Mouse (Mus musculus) forebrain, embryonic 11.5 days (tissue): ENCODE results near the gene Spesp1. TPM values are rescaled to one million over a fixed set of nuclear protein-coding genes. Genes with fewer than 3 reads are reported as not detected.

Source experiments
- ATAC-seq: fragments of 200-750 bp; cut with Nextera tagmentation; replicated peaks from 2 replicates; pipeline ENCODE4 v1.8.0; 2017; ENCODE audit warnings: moderate TSS enrichment; ENCODE audit not compliant: low FRiP score
- DNase-seq: peaks from one replicate; pipeline ENCODE4 v3.0.0-alpha.2; 2017; ENCODE audit warnings: low spot score
- H3K27ac ChIP-seq: fragments of 300-500 bp; sonication (generic); 2 replicates; pipeline ENCODE4 v1.5.1; 2014; ENCODE audit warnings: low read depth, low read length
- H3K27me3 ChIP-seq: fragments of 300-500 bp; sonication (generic); 2 replicates; pipeline ENCODE4 v1.6.1; 2014; ENCODE audit warnings: mild to moderate bottlenecking, low read length, mixed read lengths; ENCODE audit not compliant: control insufficient read depth, insufficient read depth
- H3K36me3 ChIP-seq: fragments of 300-500 bp; sonication (generic); 2 replicates; pipeline ENCODE4 v1.6.1; 2014; ENCODE audit warnings: mild to moderate bottlenecking, low read length, moderate library complexity, mixed read lengths; ENCODE audit not compliant: control insufficient read depth, insufficient read depth
- H3K4me1 ChIP-seq: fragments of 300-500 bp; sonication (generic); replicated peaks from 2 replicates; pipeline ENCODE4 v1.6.1; 2014; ENCODE audit warnings: low read length, mixed read lengths; ENCODE audit not compliant: control insufficient read depth, insufficient read depth
- H3K4me2 ChIP-seq: fragments of 300-500 bp; sonication (generic); 2 replicates; pipeline ENCODE4 v1.6.1; 2014; ENCODE audit warnings: low read depth, mild to moderate bottlenecking, low read length, moderate library complexity, mixed read lengths; ENCODE audit not compliant: severe bottlenecking
- H3K4me3 ChIP-seq: fragments of 300-500 bp; sonication (generic); 2 replicates; pipeline ENCODE4 v1.5.1; 2014; ENCODE audit warnings: low read depth, low read length
- H3K9ac ChIP-seq: fragments of 300-500 bp; sonication (generic); 2 replicates; pipeline ENCODE4 v1.6.1; 2014; ENCODE audit warnings: low read length
- H3K9me3 ChIP-seq: fragments of 300-500 bp; sonication (generic); 2 replicates; pipeline ENCODE4 v1.6.1; 2016; ENCODE audit warnings: low read length, mixed read lengths; ENCODE audit not compliant: control insufficient read depth
- WGBS: fragments of 180-500 bp; shearing (Covaris S2); extraction: QIAGEN DNeasy Blood & Tissue Kit; methylation state at CpG from one replicate; pipeline ENCODE4 v1.1.7; 2014; 5-methylcytosine and 5-hydroxymethylcytosine counted together
- polyA plus RNA-seq: library from polyadenylated mRNA; unstranded; fragments of >200 nt; fragmentation: Nextera tagmentation; extraction: Ambion mirVana; gene quantifications from 2 replicates; pipeline ENCODE4 v1.2.1, GENCODE M21; 2014

The Spesp1 gene
- polyA plus RNA-seq, 1 experiment from 2014 or later, result not detected

GRCm38 (mm10) chr9:62258005-62258404 is 24.0 kb downstream of the Spesp1 start:
- no peak for ATAC-seq
- Histone ChIP-seq H3K9ac (no peak overlapping the region), H3K9me3 (no peaks in the 10 kb centered on the region; the same call in 1 of the 2 replicates), H3K36me3 (no peaks in the 10 kb centered on the region), H3K4me1 (0 out of 2 replicates have a peak, but pooled peaks cover 3% of the 10 kb centered on the region), H3K27ac (no peak overlapping the region), H3K4me3 (no peak overlapping the region), H3K4me2 (no peak overlapping the region), H3K27me3 (no peaks in the 10 kb centered on the region)
- 87% methylated on average over 11 of the region's 11 CpGs for WGBS
- no peak for DNase-seq

GRCm38 (mm10) chr9:62255896-62256576 is 26.0 kb downstream of the Spesp1 start:
- ATAC-seq (no peak), DNase-seq (no peak)
- Histone ChIP-seq H3K27me3 (no peaks in the 10 kb centered on the region), H3K4me1 (0 out of 2 replicates have a peak, but pooled peaks cover 3% of the 10 kb centered on the region), H3K4me3 (no peak overlapping the region), H3K4me2 (no peak overlapping the region), H3K9ac (no peak overlapping the region), H3K36me3 (no peaks in the 10 kb centered on the region), H3K9me3 (no peaks in the 10 kb centered on the region; the same call in 1 of the 2 replicates), H3K27ac (no peak overlapping the region)
- 72% methylated on average over 9 of the region's 9 CpGs for WGBS

- WGBS, result 25% methylated on average over 3 of the region's 3 CpGs
- no peak overlapping the region for H3K4me2 ChIP-seq
- no peak overlapping the region for H3K9ac ChIP-seq
- H3K9me3 ChIP-seq, result no peaks in the 10 kb centered on the region; the same call in 1 of the 2 replicates
- no peak overlapping the region for H3K4me3 ChIP-seq
- 0 out of 2 replicates have a peak, but pooled peaks cover 3% of the 10 kb centered on the region for H3K4me1 ChIP-seq
- DNase-seq, result no peak
- H3K27me3 ChIP-seq, result no peaks in the 10 kb centered on the region
- ATAC-seq, result no peak
- H3K27ac ChIP-seq, result no peak overlapping the region
- no peaks in the 10 kb centered on the region for H3K36me3 ChIP-seq
Observed at GRCm38 (mm10) chr9:62253736-62254443, 28.1 kb downstream of the Spesp1 start.

GRCm38 (mm10) chr9:62250296-62250695 is 31.7 kb downstream of the Spesp1 start:
- H3K36me3 ChIP-seq, result no peaks in the 10 kb centered on the region
- no peak overlapping the region for H3K9ac ChIP-seq
- H3K4me2 ChIP-seq, result no peak overlapping the region
- H3K27me3 ChIP-seq, result no peaks in the 10 kb centered on the region
- no peaks in the 10 kb centered on the region for H3K9me3 ChIP-seq
- DNase-seq, result no peak
- ATAC-seq, result no peak
- H3K4me1 ChIP-seq, result no peaks in the 10 kb centered on the region
- WGBS, result 92% methylated on average over 4 of the region's 4 CpGs
- H3K27ac ChIP-seq, result no peak overlapping the region
- no peak overlapping the region for H3K4me3 ChIP-seq

- Histone ChIP-seq H3K9me3 (no peaks in the 10 kb centered on the region), H3K9ac (no peak overlapping the region), H3K27me3 (no peaks in the 10 kb centered on the region), H3K4me2 (no peak overlapping the region), H3K4me1 (no peaks in the 10 kb centered on the region), H3K27ac (no peak overlapping the region), H3K4me3 (no peak overlapping the region), H3K36me3 (no peaks in the 10 kb centered on the region)
- DNase-seq (no peak), ATAC-seq (no peak)
- 86% methylated on average over 4 of the region's 4 CpGs for WGBS
Observed at GRCm38 (mm10) chr9:62246380-62246942, 35.5 kb downstream of the Spesp1 start.

- no peaks in the 10 kb centered on the region for H3K9me3 ChIP-seq
- 73% methylated on average over 17 of the region's 17 CpGs for WGBS
- no peaks in the 10 kb centered on the region for H3K4me1 ChIP-seq
- no peaks in the 10 kb centered on the region for H3K27me3 ChIP-seq
- H3K27ac ChIP-seq, result no peak overlapping the region
- no peaks in the 10 kb centered on the region for H3K36me3 ChIP-seq
- H3K9ac ChIP-seq, result no peak overlapping the region
- no peak overlapping the region for H3K4me2 ChIP-seq
- ATAC-seq (no peak), DNase-seq (no peak)
- H3K4me3 ChIP-seq, result no peak overlapping the region
Observed at GRCm38 (mm10) chr9:62245612-62246379, 36.2 kb downstream of the Spesp1 start.

- Histone ChIP-seq H3K36me3 (no peaks in the 10 kb centered on the region), H3K9me3 (no peaks in the 10 kb centered on the region), H3K9ac (no peak overlapping the region), H3K4me2 (no peak overlapping the region), H3K4me3 (no peak overlapping the region), H3K27ac (no peak overlapping the region), H3K4me1 (no peaks in the 10 kb centered on the region), H3K27me3 (no peaks in the 10 kb centered on the region)
- ATAC-seq (no peak), DNase-seq (no peak)
- WGBS, result 46% methylated on average over 3 of the region's 3 CpGs
Observed at GRCm38 (mm10) chr9:62244612-62245010, 37.4 kb downstream of the Spesp1 start.

- WGBS, result 25% methylated on average over 19 of the region's 19 CpGs
- Histone ChIP-seq H3K4me3 (no peak overlapping the region), H3K9ac (peak overlapping the region; percentile 39), H3K4me1 (no peaks in the 10 kb centered on the region), H3K9me3 (no peaks in the 10 kb centered on the region), H3K4me2 (peak overlapping the region; percentile 34; the same call in 1 of the 2 replicates), H3K36me3 (no peaks in the 10 kb centered on the region), H3K27ac (no peak overlapping the region), H3K27me3 (no peaks in the 10 kb centered on the region)
- ATAC-seq (0 out of 2 replicates have a peak, but pooled peaks have one; percentile 12), DNase-seq (peak; percentile 89)
Observed at GRCm38 (mm10) chr9:62243991-62244611, 37.9 kb downstream of the Spesp1 start.
